Mouse (Mus musculus) heart, postnatal 4 days (tissue): ENCODE results near the gene Olfr592. TPM values are rescaled to one million over a fixed set of nuclear protein-coding genes. Genes with fewer than 3 reads are reported as not detected.
"Not testable (repeated sequence)": the region's sequence is repeated elsewhere in the genome, so short reads cannot be mapped to it uniquely, and the experiment has no call there.

Experiments
- DNase-seq: peaks from one replicate; pipeline ENCODE4 v3.0.0; 2021
- total RNA-seq, 2 experiments: library from RNA; stranded (reverse); gene quantifications; 2 replicates each; pipeline ENCODE4 v1.2.3; 2021

Gene Olfr592
- not detected for total RNA-seq

DNA sequence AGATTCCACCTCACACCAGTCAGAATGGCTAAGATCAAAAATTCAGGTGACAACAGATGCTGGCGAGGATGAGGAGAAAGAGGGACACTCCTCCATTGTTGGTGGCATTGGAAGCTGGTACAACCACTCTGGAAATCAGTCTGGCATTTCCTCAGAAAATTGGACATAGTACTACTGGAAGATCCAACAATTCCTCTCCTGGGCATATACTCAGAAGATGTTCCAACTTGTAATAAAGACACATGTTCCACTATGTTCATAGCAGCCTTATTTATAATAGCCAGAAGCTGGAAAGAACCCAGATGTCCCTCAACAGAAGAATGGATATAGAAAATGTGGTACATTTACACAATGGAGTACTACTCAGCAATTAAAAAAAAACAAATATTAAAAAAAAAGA is at the start of gene Olfr592:
TSS of gene Olfr592 (plus strand) at position 301 of the 400 bp plus-strand sequence.
- not testable (repeated sequence) for DNase-seq

DNA sequence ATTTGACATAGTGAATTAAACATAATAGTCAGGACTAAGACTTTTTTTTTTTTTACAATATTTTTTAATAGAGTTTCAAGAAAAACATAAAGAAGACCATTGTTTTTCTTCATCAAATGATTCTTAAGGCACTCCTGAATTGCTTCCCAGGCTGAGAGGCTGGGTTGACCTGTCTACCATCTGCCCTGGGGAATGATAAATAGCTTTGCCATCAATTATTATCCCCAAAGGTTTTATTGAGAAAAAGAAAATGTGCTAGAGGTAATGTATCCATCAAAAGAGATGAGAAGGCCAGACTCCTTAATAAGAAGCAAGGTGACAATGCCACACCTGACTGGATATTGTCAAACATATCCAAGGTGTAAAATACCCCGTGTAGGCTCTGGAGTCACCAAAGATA is 44.0 kb upstream of the Olfr592 start, which contains the start of gene Olfr588-ps1:
TSS of gene Olfr588-ps1 (plus strand) at position 301 of the 400 bp plus-strand sequence.
- no peak for DNase-seq

GRCm38 (mm10) chr7:103156256-103156655 is 28.3 kb upstream of the Olfr592 start, which contains the start of gene Olfr589:
Olfr589 (minus strand) TSS chr7:103156356.
- no peak for DNase-seq

GRCm38 (mm10) chr7:103169697-103170096 is 14.9 kb upstream of the Olfr592 start:
- no peak for DNase-seq

GRCm38 (mm10) chr7:103178240-103178639 is 6.4 kb upstream of the Olfr592 start, which contains the start of gene Olfr591:
Olfr591 (minus strand) TSS chr7:103178340.
- DNase-seq, result no peak

GRCm38 (mm10) chr7:103211562-103211961 is 27.0 kb downstream of the Olfr592 start, which contains the start of gene Olfr593:
Olfr593 (plus strand) TSS chr7:103211862.
- DNase-seq, result no peak

DNA sequence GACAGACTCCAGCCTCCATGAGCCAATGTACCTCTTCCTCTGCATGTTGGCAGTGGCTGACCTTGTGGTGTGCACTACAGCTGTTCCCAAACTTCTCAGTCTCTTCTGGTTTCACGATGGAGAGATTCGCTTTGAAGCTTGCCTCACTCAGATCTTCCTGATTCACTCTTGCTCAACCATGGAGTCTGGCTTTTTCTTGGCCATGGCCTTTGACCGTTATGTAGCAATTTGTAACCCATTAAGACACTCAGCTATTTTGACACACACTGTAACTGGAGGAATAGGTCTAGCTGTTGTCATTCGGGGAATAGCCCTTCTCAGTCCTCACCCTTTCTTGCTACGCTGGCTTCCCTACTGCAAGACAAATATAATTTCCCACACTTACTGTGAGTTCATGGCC is 27.4 kb downstream of the Olfr592 start:
- not testable (repeated sequence) for DNase-seq

GRCm38 (mm10) chr7:103216696-103217095 is 32.1 kb downstream of the Olfr592 start, which contains the start of gene Olfr594:
Olfr594 (plus strand) TSS chr7:103216996.
- no peak for DNase-seq

Other genes with a start within 250 kb of the Olfr592 start
- gene Olfr573-ps1, start 242.2 kb upstream of the Olfr592 start, total RNA-seq, result not detected
- not detected for gene Olfr574, start 236.3 kb upstream of the Olfr592 start, total RNA-seq
- gene Olfr575, start 226.0 kb upstream of the Olfr592 start, total RNA-seq, result not detected
- not detected for gene Olfr576, start 222.1 kb upstream of the Olfr592 start, total RNA-seq
- not detected for gene Olfr577, start 208.9 kb upstream of the Olfr592 start, total RNA-seq
- gene Olfr578, start 195.5 kb upstream of the Olfr592 start, total RNA-seq, result not detected
- not detected for gene Olfr582, start 146.8 kb upstream of the Olfr592 start, total RNA-seq
- not detected for gene Olfr583, start 133.5 kb upstream of the Olfr592 start, total RNA-seq
- gene Olfr584, start 102.9 kb upstream of the Olfr592 start, total RNA-seq, result not detected
- not detected for gene Olfr585, start 87.1 kb upstream of the Olfr592 start, total RNA-seq
- gene Olfr586, start 59.2 kb upstream of the Olfr592 start, total RNA-seq, result not detected
- not detected for gene Olfr588-ps1, start 43.9 kb upstream of the Olfr592 start, total RNA-seq
- gene Olfr589, start 28.4 kb upstream of the Olfr592 start, total RNA-seq, result not detected
- gene Olfr591, start 6.5 kb upstream of the Olfr592 start, total RNA-seq, result not detected
- gene Olfr593, start 27.1 kb downstream of the Olfr592 start, total RNA-seq, result not detected
- not detected for gene Olfr594, start 32.2 kb downstream of the Olfr592 start, total RNA-seq
- not detected for gene Usp17ld, start 67.7 kb downstream of the Olfr592 start, total RNA-seq
- not detected for gene Olfr596, start 120.8 kb downstream of the Olfr592 start, total RNA-seq
- not detected for gene Olfr597, start 131.5 kb downstream of the Olfr592 start, total RNA-seq
- not detected for gene Olfr598, start 138.8 kb downstream of the Olfr592 start, total RNA-seq
- not detected for gene Olfr599, start 151.1 kb downstream of the Olfr592 start, total RNA-seq
- gene Olfr600, start 164.9 kb downstream of the Olfr592 start, total RNA-seq, result not detected
- gene Olfr601, start 177.9 kb downstream of the Olfr592 start, total RNA-seq, result not detected
- gene Olfr603, start 201.4 kb downstream of the Olfr592 start, total RNA-seq, result not detected
- under 1 TPM in 1 of 2 experiments, not detected in 1; 0.21 TPM for gene Usp17lc, start 230.3 kb downstream of the Olfr592 start, total RNA-seq